Mouse (Mus musculus) stomach, postnatal 0 days (tissue): ENCODE data around the gene Tcf23.

Source experiments
- CTCF ChIP-seq: IDR thresholded peaks from 2 replicates; pipeline ENCODE4 v1.5.1; 2016; ENCODE audit warnings: antibody characterized with exemption, low read depth, mild to moderate bottlenecking, moderate library complexity
- EP300 ChIP-seq: optimal IDR thresholded peaks from 2 replicates; pipeline ENCODE3; 2016; ENCODE audit warnings: antibody characterized with exemption

GRCm38 (mm10) chr5:30954556-30954955 lies 13.9 kb upstream of the Tcf23 start:
- TF ChIP-seq CTCF (no peak), EP300 (no peak)
